Mouse (Mus musculus) limb, embryonic 12.5 days (tissue): ENCODE measurements around the gene Zfp281. TPM values are rescaled to one million over a fixed set of nuclear protein-coding genes. Genes with fewer than 3 reads are reported as not detected.

Experiments
- ATAC-seq: fragments of 200-750 bp; cut with Nextera tagmentation; 2 replicates; pipeline ENCODE4 v1.8.0; 2017; ENCODE audit warnings: low read depth, moderate TSS enrichment; ENCODE audit not compliant: insufficient number of reproducible peaks, insufficient read depth, low FRiP score, low TSS enrichment
- H3K27ac ChIP-seq: fragments of 300-500 bp; sonication (generic); 2 replicates; pipeline ENCODE4 v1.5.1; 2016; ENCODE audit warnings: mild to moderate bottlenecking, moderate library complexity
- H3K27me3 ChIP-seq: fragments of 300-500 bp; sonication (generic); 2 replicates; pipeline ENCODE4 v1.6.1; 2016; ENCODE audit warnings: mild to moderate bottlenecking, moderate library complexity
- H3K36me3 ChIP-seq: fragments of 300-500 bp; sonication (generic); 2 replicates; pipeline ENCODE4 v1.6.1; 2016; ENCODE audit warnings: mild to moderate bottlenecking, moderate library complexity
- H3K4me1 ChIP-seq: fragments of 300-500 bp; sonication (generic); replicated peaks from 2 replicates; pipeline ENCODE4 v1.6.1; 2016
- H3K4me2 ChIP-seq: fragments of 300-500 bp; sonication (generic); 2 replicates; pipeline ENCODE4 v1.6.1; 2016; ENCODE audit warnings: mild to moderate bottlenecking, moderate library complexity
- H3K4me3 ChIP-seq: fragments of 300-500 bp; sonication (generic); replicated peaks from 2 replicates; pipeline ENCODE4 v1.5.1; 2016; ENCODE audit warnings: mild to moderate bottlenecking
- H3K9ac ChIP-seq: fragments of 300-500 bp; sonication (generic); replicated peaks from 2 replicates; pipeline ENCODE4 v1.6.1; 2016; ENCODE audit warnings: mild to moderate bottlenecking, moderate library complexity
- H3K9me3 ChIP-seq: fragments of 300-500 bp; sonication (generic); 2 replicates; pipeline ENCODE4 v1.6.1; 2016; ENCODE audit warnings: mild to moderate bottlenecking, moderate library complexity
- WGBS: fragments of 180-500 bp; shearing (Covaris S2); methylation state at CpG from one replicate; pipeline ENCODE4 v1.1.7; 2016; 5-methylcytosine and 5-hydroxymethylcytosine counted together
- polyA plus RNA-seq: library from polyadenylated mRNA; unstranded; fragments of >200 nt; fragmentation: Nextera tagmentation; extraction: Ambion mirVana; gene quantifications from 2 replicates; pipeline ENCODE4 v1.2.1, GENCODE M21; 2016

The Zfp281 gene
- polyA plus RNA-seq, 1 experiment from 2014 or later, result 31.3 TPM

GRCm38 (mm10) chr1:136598286-136598685, 26.4 kb upstream of the Zfp281 start:
- Histone ChIP-seq H3K9ac (no peak overlapping the region), H3K4me1 (no peaks in the 10 kb centered on the region), H3K27me3 (peaks cover 5% of the 10 kb centered on the region; the same call in 1 of the 2 replicates), H3K9me3 (no peaks in the 10 kb centered on the region), H3K27ac (no peak overlapping the region), H3K4me3 (no peak overlapping the region), H3K4me2 (no peak overlapping the region), H3K36me3 (no peaks in the 10 kb centered on the region)
- WGBS, result 81% methylated on average over 5 of the region's 5 CpGs
- no peak for ATAC-seq

GRCm38 (mm10) chr1:136600067-136600466, 24.6 kb upstream of the Zfp281 start:
- Histone ChIP-seq H3K4me2 (no peak overlapping the region), H3K27ac (no peak overlapping the region), H3K9ac (no peak overlapping the region), H3K27me3 (peaks cover 5% of the 10 kb centered on the region; the same call in 1 of the 2 replicates), H3K36me3 (no peaks in the 10 kb centered on the region), H3K4me3 (no peak overlapping the region), H3K4me1 (no peaks in the 10 kb centered on the region), H3K9me3 (no peaks in the 10 kb centered on the region)
- ATAC-seq, result no peak
- 81% methylated on average over 3 of the region's 3 CpGs for WGBS

GRCm38 (mm10) chr1:136600647-136601345, 23.9 kb upstream of the Zfp281 start:
- WGBS, result 77% methylated on average over 9 of the region's 9 CpGs
- Histone ChIP-seq H3K9me3 (no peaks in the 10 kb centered on the region), H3K27ac (no peak overlapping the region), H3K4me1 (no peaks in the 10 kb centered on the region), H3K27me3 (peaks cover 5% of the 10 kb centered on the region; the same call in 1 of the 2 replicates), H3K4me3 (no peak overlapping the region), H3K9ac (no peak overlapping the region), H3K36me3 (no peaks in the 10 kb centered on the region), H3K4me2 (no peak overlapping the region)
- ATAC-seq, result no peak

GRCm38 (mm10) chr1:136601346-136601888, 23.3 kb upstream of the Zfp281 start:
- H3K9me3 ChIP-seq, result no peaks in the 10 kb centered on the region
- no peak for ATAC-seq
- no peak overlapping the region for H3K9ac ChIP-seq
- 89% methylated on average over 10 of the region's 10 CpGs for WGBS
- no peak overlapping the region for H3K4me3 ChIP-seq
- H3K4me1 ChIP-seq, result no peaks in the 10 kb centered on the region
- H3K4me2 ChIP-seq, result no peak overlapping the region
- H3K36me3 ChIP-seq, result no peaks in the 10 kb centered on the region
- peaks cover 5% of the 10 kb centered on the region; the same call in 1 of the 2 replicates for H3K27me3 ChIP-seq
- H3K27ac ChIP-seq, result no peak overlapping the region

GRCm38 (mm10) chr1:136602303-136602702, 22.4 kb upstream of the Zfp281 start:
- no peak for ATAC-seq
- Histone ChIP-seq H3K27me3 (peaks cover 5% of the 10 kb centered on the region; the same call in 1 of the 2 replicates), H3K36me3 (no peaks in the 10 kb centered on the region), H3K4me3 (no peak overlapping the region), H3K9me3 (no peaks in the 10 kb centered on the region), H3K9ac (no peak overlapping the region), H3K4me2 (no peak overlapping the region), H3K4me1 (no peaks in the 10 kb centered on the region), H3K27ac (no peak overlapping the region)
- WGBS, result 79% methylated on average over 5 of the region's 5 CpGs

GRCm38 (mm10) chr1:136604190-136604589, 20.5 kb upstream of the Zfp281 start:
- WGBS, result 85% methylated on average over 4 of the region's 4 CpGs
- no peak overlapping the region for H3K4me2 ChIP-seq
- H3K9me3 ChIP-seq, result no peaks in the 10 kb centered on the region
- no peak for ATAC-seq
- H3K36me3 ChIP-seq, result no peaks in the 10 kb centered on the region
- H3K4me1 ChIP-seq, result no peaks in the 10 kb centered on the region
- peaks cover 5% of the 10 kb centered on the region; the same call in 1 of the 2 replicates for H3K27me3 ChIP-seq
- H3K9ac ChIP-seq, result no peak overlapping the region
- H3K27ac ChIP-seq, result no peak overlapping the region
- no peak overlapping the region for H3K4me3 ChIP-seq

GRCm38 (mm10) chr1:136605790-136606189, 18.9 kb upstream of the Zfp281 start:
- Histone ChIP-seq H3K9me3 (no peaks in the 10 kb centered on the region), H3K27me3 (peaks cover 5% of the 10 kb centered on the region; the same call in 1 of the 2 replicates), H3K27ac (no peak overlapping the region), H3K4me3 (no peak overlapping the region), H3K36me3 (no peaks in the 10 kb centered on the region), H3K9ac (no peak overlapping the region), H3K4me2 (no peak overlapping the region), H3K4me1 (no peaks in the 10 kb centered on the region)
- ATAC-seq, result no peak
- WGBS, result 72% methylated on average over 9 of the region's 9 CpGs

- WGBS, result 77% methylated on average over 4 of the region's 4 CpGs
- no peak for ATAC-seq
- Histone ChIP-seq H3K4me2 (no peak overlapping the region), H3K36me3 (no peaks in the 10 kb centered on the region), H3K9ac (no peak overlapping the region), H3K4me1 (no peaks in the 10 kb centered on the region), H3K27ac (no peak overlapping the region), H3K4me3 (no peak overlapping the region), H3K9me3 (no peaks in the 10 kb centered on the region), H3K27me3 (peaks cover 5% of the 10 kb centered on the region; the same call in 1 of the 2 replicates)
Measured at GRCm38 (mm10) chr1:136606278-136606677, 18.4 kb upstream of the Zfp281 start.

- WGBS, result 85% methylated on average over 11 of the region's 11 CpGs
- Histone ChIP-seq H3K27me3 (no peaks in the 10 kb centered on the region), H3K36me3 (no peaks in the 10 kb centered on the region), H3K9ac (no peak overlapping the region), H3K4me3 (no peak overlapping the region), H3K9me3 (no peaks in the 10 kb centered on the region), H3K27ac (no peak overlapping the region), H3K4me2 (no peak overlapping the region), H3K4me1 (no peaks in the 10 kb centered on the region)
- ATAC-seq, result no peak
Measured at GRCm38 (mm10) chr1:136608339-136609261, 16.1 kb upstream of the Zfp281 start.

- Histone ChIP-seq H3K27ac (no peak overlapping the region), H3K4me1 (no peaks in the 10 kb centered on the region), H3K4me3 (no peak overlapping the region), H3K27me3 (no peaks in the 10 kb centered on the region), H3K9me3 (no peaks in the 10 kb centered on the region), H3K36me3 (no peaks in the 10 kb centered on the region), H3K4me2 (no peak overlapping the region), H3K9ac (no peak overlapping the region)
- no peak for ATAC-seq
- 85% methylated on average over 9 of the region's 9 CpGs for WGBS
Measured at GRCm38 (mm10) chr1:136611803-136612202, 12.9 kb upstream of the Zfp281 start.

GRCm38 (mm10) chr1:136613300-136613751, 11.4 kb upstream of the Zfp281 start:
- Histone ChIP-seq H3K4me2 (no peak overlapping the region), H3K36me3 (no peaks in the 10 kb centered on the region), H3K4me1 (no peaks in the 10 kb centered on the region), H3K4me3 (no peak overlapping the region), H3K27ac (no peak overlapping the region), H3K9me3 (no peaks in the 10 kb centered on the region), H3K27me3 (no peaks in the 10 kb centered on the region), H3K9ac (no peak overlapping the region)
- 70% methylated on average over 6 of the region's 6 CpGs for WGBS
- no peak for ATAC-seq
